Mouse (Mus musculus) CD4-positive, CD25-positive, alpha-beta regulatory T cell, adult 9 weeks (primary cell): ENCODE data around the gene Nkx2-5. TPM values are rescaled to one million over a fixed set of nuclear protein-coding genes. Genes with fewer than 3 reads are reported as not detected.

Experiments used
- polyA plus RNA-seq: library from polyadenylated mRNA; unstranded; fragments of 100-300 nt; shearing (Covaris generic); gene quantifications from one replicate; pipeline ENCODE4 v1.2.1, GENCODE M21; 2017

The Nkx2-5 gene
- not detected for polyA plus RNA-seq

DNA sequence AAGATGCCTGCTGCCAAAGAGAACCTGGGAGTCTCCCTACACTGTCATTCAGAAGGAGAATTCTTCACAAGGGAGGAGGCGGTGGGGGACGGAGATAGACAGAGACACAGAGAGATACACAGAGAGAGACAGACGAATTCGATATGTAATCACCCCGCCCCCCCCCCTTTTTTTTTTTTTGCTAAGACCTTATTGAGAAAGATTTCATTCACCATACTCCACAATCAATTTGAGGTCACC lies at the start of gene Nkx2-5:
Nkx2-5 (minus strand) TSS at position 101 of the 240 bp plus-strand sequence.

Other genes with a start within 250 kb of the Nkx2-5 start
- gene Atp6v0e, start 181.8 kb downstream of the Nkx2-5 start, polyA plus RNA-seq: 389 TPM
- 105 TPM for gene Crebrf, start 129.4 kb downstream of the Nkx2-5 start, polyA plus RNA-seq
- 37.7 TPM for gene Bnip1, start 63.9 kb downstream of the Nkx2-5 start, polyA plus RNA-seq
- 1.8 TPM for gene Kifc5b, start 72.1 kb upstream of the Nkx2-5 start, polyA plus RNA-seq
- 112 TPM for gene Phf1, start 88.0 kb upstream of the Nkx2-5 start, polyA plus RNA-seq
- gene Cuta, start 94.6 kb upstream of the Nkx2-5 start, polyA plus RNA-seq: 200 TPM
- gene Syngap1, start 96.2 kb upstream of the Nkx2-5 start, polyA plus RNA-seq: not detected
- 15.9 TPM for gene Zbtb9, start 128.2 kb upstream of the Nkx2-5 start, polyA plus RNA-seq
- 2.3 TPM for gene Bak1, start 184.0 kb upstream of the Nkx2-5 start, polyA plus RNA-seq
- 12.5 TPM for gene Itpr3, start 212.3 kb upstream of the Nkx2-5 start, polyA plus RNA-seq